Mouse (Mus musculus): ENCODE results near the gene Grik4.

Grik4 gene

DNA sequence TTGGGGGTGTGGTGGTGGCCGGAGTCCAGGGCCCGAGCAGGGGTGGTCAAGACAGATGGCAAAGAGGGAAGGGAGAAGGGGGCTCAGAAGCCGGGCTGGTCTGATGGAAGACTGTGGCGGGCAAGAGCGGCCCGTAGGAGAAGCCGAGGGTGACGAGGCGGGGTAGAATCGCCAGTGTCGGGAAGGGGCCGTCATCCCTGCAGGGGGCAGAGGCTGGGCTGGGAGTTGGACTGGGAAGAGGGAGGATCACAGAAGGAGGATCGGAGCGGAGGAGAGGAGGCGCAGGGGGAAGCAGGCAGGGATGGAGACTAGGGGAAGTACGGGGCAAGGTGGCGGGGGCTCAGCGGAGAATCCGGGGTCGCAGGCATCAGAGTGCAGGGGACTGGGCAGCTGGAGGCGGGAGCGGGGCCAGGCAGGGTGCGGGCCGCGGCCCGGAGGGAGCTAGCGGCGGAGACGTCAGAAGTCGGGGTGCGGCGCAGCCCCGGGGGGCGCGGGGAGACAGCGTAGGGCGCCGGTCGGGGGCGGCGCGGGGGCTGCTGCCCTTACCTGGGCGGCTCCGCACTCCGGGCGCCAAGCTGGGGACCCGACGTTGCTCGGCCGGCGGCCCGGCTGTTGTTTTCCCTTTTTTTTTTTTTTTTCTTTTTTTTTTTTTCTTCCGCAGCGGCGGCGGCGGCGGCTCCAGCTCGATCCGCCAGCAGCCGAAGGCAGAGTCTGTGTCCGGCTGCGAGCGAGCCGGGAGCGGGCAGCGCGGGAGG, at the start of gene Grik4:
Gene Grik4 (minus strand): TSS at position 713 of the 755 bp plus-strand sequence.
- DNase-seq (ENCODE audit: low read depth, low spot score): no peak

DNA sequence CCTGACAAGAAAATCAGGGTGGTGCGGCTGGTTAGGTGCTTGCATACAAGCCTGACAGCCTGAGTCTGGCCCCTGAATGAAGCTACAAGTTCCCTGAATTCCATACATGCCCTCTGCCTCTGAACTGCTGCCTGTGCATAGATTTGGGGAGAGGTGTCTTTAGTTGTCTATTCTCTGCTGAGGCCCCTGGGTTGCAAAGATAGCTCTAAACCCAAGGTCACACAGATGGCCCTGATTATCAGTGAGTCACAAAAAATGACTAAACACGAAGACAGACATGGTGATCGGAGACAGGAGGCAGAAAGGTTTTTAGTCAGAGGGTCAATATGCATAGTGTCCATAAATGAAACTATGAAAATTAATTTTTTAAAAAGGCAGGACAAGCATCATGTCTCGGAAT, 49.4 kb upstream of the Grik4 start:
- DNase-seq (ENCODE audit: low read depth, low spot score): no peak

DNA sequence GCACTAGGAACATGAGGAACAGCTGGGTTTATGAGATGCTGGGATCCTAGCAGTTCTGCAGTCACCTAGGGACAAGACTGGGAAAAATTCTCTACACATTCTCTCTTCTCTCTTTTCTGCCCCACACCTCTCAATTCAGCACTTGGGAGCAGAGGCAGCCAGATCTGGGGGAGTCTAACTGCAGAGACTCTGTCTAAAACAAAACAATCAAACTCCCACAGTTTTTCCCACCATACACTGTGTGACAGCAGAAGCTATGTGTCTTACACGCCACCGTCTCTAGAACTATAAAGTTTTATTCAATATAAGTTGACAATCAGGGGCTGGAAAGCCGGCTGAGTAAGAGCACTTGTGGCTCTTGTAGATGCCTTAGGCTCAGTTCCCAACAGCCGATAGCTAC, 43.7 kb upstream of the Grik4 start:
- peak; percentile 62 for DNase-seq (ENCODE audit: low read depth, low spot score)

DNA sequence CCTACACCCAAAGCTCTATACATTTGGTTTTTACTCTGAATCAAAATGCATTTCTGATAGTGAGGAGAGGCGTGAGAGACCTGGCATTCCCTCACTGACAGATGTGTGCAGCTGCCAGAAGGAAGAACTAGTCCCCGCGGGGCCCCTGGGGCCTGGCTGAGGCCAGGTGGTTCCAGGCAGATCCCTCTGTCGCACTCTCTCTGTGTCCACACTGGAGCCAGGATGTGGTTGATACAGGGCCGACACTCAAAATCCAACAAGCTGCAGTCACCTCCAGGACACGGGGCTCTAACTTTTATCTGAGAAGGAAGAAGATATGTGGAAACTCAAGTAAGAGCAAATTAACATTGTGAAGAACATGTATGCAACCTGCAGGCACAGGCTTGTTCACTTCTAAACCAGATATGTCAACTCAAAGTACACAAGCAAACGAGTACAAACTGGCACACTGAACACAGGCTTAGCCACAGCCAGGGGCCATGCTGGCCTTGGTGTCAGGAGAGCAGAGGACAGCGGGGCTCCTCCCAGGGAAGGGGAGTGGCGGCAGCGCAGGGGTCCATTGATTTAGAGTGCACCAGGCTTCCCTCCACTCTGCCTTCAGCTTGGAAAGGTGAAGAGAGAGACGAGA, 24.7 kb upstream of the Grik4 start:
- no peak for DNase-seq (ENCODE audit: low read depth, low spot score)

DNA sequence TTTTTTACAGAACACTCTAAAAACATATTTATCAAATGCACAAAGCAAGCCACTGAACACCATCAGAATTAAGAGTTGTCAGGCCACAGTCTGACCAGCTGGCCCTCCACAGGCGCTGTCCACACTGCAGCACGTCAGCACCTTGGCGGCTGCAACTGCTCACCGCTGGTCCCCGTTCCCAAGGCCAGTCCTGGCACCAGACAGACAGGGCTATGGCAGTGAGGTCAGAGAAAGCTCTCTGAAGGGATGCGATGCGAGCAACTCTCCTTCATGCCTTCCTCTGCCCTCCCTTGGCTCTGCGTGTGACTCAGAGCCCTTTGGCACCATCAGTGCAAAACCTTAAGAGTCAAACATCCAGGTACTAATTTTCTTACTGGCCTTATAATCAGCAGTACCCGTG, 23.4 kb upstream of the Grik4 start:
- DNase-seq (ENCODE audit: low read depth, low spot score): no peak

DNA sequence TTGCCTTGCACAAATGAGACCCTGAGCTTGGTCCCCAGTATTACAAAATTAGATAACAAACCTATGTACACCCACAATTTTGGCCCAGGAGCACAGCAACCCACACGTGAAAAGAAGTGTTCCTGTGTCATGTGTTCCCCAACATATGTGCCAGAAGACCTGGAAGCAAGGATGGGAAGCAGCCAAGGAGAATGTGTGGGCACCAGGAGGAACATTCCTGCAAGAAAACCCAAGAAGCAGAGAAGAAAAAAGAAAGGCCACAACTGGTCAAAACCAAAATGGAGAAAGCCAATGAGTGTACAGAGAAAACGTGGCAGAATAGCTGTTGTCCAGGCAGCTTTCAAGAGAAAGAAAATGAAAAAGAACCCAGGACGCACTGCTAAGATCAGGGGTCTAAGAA, 20.5 kb upstream of the Grik4 start:
- peak; percentile 41 for DNase-seq (ENCODE audit: low read depth, low spot score)

DNA sequence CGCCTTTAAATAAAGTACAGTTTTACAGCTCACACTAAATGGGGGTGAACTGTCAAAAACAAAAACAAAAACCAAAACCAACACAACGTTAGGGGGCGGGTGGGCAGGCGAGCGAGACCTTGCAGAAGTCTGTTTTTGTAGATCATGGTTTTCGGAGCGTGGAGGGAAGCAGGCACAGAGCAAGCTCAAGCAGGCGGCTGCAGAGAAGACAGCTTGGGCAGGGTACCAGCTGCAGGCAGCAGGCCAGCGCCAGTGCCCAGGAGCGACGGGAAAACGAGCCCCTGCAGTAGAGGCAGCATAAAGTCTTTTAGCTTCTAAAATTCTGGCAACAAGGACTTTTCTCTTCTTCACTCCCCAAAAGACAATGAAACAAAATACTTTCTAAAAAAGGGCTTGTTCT, 20.1 kb upstream of the Grik4 start:
- peak; percentile 51 for DNase-seq (ENCODE audit: low read depth, low spot score)

DNA sequence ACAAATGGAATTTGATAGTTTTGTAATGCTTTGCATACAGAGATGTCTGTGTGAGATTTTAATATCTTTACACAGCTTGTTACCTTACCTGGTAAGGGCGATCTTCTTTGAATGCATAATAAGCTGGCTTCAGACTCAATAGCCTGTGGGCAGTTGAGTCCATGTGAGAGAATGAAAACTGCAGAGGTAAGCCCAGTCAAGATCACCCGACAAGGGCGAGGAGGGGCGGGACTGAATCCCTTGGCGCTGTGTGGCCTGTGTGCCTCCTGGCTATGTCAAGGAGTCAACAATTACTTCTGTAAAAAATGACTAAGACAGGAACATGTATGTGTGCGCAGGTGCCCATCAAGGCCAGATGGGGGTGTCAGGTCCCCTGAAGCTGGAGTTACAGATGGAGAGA, 18.2 kb upstream of the Grik4 start:
- DNase-seq (ENCODE audit: low read depth, low spot score): no peak

DNA sequence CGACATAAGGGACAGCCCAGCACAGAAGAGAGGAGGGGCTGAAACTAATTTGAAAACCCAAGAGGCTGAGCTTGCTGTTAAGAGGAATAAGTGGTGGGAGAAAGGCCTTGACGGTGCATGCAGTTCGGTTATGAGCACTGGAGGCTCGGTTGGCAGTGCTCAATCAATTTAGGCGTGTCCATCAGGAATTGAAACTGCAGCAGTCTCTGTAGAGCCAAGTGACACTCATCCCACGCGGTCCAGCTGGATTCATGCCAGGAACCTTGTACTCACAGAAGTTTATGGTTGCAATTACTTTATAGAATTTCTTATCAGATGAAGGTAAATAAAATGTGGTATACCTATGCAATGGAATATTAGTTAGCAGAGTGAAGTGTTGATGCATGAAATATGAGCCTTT, 14.1 kb upstream of the Grik4 start:
- no peak for DNase-seq (ENCODE audit: low read depth, low spot score)

DNA sequence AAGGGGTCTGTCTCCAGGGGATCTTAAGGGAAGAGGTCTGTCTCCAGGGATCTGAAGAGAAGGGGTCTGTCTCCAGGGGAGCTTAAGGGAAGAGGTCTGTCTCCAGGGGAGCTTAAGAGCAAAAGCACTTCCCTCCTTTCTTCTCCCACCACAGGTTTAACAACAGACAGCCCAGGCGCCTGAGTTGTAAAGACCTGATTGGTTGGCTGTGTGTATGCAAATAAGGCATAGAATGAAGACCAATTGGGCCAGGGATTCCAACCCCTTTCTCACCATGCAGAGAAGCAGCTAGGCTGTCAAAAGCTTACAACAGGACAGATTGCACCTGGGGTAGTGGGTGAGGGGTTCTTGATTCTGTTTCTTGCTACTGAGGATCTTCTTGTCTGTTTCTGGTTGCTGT, 4.1 kb upstream of the Grik4 start:
- no peak for DNase-seq (ENCODE audit: low read depth, low spot score)

DNA sequence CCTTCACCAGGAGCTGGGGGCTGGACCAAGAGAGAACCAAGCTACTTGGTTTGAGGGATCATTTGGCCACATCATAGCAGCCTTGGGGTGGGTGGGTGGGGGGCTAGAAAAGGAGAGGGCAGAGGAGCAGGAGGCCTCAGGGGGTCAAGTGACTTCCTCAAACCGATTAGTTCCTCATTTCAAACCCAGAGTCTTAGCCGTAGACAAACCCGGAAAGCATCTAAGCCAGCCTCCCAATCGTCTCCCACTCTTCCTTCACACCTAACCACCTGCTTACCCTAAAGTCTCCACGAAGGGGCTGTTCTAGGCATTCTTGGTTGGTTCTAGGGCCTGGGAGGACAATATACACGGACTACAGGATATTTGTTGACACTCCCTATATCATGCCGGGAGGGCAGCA, 881 bp upstream of the Grik4 start:
- DNase-seq (ENCODE audit: low read depth, low spot score): no peak

DNA sequence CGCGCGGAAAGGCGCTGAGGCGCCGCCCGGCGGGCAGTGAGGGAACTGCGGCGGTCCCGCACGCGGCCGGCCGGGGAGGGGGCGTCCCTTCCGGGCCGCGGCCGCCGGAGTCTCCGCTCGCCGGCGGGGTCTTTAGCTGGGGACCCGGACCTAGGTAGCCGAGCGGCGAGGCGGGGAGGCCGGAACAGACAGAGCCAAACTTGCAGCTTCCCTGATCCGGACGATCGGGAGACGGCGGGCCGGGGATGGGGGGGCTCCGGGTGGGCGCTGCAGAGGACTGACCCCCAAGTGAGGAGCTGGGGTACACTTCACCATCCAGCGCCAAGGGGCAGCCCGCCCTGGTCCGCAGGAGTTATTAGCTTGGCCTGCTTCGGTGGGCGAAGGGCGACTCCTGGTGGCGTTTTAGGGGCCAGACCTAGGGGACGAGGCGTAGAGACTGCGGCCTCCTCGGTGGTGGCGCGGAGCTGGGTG, 278 bp upstream of the Grik4 start:
- DNase-seq (ENCODE audit: low read depth, low spot score): peak; percentile 46

DNA sequence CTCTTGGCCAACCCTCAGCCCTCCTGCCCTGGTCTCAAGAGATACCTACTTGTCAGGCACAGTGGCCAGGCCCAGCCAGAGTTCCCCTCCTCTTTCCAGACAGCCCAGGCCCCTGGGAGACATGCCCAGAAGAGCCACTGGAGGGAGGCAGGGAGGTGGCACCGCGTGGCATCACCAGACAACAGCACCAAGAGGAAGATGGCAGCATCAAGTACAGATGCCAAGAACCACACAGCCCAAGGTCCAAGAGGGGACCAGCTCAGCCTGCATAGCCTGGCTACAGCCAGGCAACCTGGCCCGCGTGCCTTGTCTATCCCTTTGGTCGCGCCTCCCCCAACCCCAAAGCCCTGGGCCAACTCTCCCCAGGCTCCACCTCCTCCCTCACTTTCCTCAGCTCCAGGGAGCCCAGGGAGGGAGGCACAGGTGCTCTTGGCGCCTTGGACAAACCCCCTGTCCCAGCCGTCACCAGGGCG, 1.2 kb downstream of the Grik4 start:
- no peak for DNase-seq (ENCODE audit: low read depth, low spot score)

DNA sequence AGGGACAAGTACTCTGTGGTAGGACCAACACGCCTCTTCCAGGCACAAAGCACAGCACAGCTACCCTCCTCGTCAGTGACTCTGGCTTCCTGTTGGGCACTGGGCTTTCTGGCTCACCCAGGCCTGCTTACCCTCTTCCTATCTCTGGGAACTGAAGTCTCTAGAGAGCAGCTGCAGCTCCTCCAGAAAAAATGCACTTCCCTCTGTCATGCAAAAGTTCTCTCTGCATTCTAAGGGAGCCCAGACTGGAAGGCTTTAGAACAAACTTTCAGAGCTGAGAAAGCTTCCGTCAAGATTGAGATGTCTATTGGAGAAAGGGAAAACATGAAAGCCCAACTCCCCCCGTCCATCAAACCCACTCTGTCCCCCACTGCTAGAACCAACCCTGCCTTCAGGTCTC, 2.1 kb downstream of the Grik4 start:
- DNase-seq (ENCODE audit: low read depth, low spot score): no peak

DNA sequence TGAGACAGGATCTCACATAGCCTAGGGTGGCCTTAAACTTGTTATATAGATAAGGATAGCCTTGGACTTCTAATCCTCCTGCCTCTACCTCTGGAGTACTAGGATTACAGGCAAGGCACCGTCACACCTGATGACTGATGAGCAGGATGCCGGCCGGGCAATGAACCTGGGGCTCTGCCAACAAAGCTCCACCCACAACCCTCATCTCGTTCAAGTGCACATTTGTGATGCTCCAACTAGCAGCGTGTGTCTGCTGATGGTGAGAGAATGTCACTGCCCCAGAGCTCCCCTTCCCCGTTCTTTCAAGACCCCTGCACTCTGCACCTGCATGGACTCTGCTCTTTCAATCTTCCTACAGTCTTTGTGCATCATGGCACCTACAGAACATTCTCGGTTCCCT, 12.1 kb downstream of the Grik4 start:
- no peak for DNase-seq (ENCODE audit: low read depth, low spot score)

DNA sequence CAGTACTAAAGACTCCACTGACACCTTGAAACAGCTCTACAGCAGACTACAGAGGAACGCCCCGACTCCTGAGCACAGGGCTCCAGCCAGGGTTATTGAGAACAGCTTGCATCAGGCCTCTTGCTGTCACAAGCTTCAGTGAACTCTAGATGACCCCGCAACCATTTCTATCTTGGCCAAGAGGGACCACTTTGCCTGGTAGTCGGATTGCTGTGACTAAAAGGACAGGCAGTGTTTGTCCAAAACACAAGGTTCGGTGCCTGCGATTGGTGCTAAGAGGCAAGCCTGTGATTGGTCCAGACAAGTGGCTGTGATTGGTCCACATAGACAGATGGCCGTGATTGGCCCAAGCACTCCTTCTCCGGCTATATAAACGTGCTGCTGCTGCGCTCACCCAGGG, 16.8 kb downstream of the Grik4 start:
- DNase-seq (ENCODE audit: low read depth, low spot score): no peak

DNA sequence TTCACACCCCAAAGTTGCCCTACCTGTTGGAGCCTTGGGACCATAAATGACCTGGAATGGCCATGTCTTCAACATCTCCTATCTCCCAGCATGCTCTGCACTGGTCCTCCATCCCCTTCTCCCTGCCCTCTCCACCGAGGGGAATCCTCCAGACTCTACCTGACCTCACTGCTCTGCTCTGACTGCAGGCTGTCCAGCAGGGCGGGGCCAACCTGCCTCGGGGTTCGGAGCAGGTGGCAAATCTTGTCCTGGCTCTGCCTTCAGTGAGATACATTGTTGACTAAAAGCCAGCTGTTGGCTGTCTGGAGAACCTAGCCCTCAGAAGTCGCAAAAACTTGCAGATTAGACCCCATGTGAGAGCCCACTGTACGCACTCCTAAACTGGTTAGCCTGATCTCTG, 17.7 kb downstream of the Grik4 start:
- no peak for DNase-seq (ENCODE audit: low read depth, low spot score)

DNA sequence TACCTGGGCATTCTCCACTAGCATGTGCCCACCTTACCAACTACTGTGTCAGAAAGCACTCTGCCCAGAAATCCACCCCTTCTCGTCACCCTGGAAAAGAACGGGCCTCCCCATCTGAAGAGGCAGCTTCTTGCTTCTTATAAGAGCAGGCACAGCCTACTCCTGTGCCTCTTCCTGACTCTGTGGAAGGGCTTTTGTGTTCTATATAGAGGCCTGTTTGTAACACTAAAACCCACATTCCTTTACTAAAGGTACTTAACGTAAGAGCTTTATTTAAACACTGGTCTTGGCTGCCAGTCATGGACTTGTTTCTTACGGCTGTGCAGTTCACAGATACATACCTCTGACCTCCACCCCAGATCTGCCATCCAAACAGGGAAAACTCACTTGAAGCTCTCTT, 22.5 kb downstream of the Grik4 start:
- DNase-seq (ENCODE audit: low read depth, low spot score): no peak

DNA sequence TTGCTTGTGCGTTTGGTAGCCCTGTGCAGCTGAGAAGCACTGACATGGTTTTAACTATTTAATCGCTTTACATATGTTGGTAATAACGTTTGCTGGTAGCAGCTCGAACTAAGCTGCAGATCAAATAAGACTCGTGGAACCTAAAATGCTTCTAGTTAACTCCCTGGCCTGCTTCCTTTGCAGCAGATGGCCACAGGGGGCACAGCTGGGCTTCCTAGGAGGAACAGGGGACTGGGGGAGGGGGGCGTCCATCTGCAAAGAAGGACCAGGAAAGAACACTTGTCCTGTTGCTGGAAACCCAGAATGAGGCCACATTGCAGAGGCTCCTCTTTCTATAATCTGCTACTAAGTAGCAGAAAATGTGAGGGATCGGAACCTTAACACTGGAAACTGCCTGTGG, 24.1 kb downstream of the Grik4 start:
- DNase-seq (ENCODE audit: low read depth, low spot score): no peak

DNA sequence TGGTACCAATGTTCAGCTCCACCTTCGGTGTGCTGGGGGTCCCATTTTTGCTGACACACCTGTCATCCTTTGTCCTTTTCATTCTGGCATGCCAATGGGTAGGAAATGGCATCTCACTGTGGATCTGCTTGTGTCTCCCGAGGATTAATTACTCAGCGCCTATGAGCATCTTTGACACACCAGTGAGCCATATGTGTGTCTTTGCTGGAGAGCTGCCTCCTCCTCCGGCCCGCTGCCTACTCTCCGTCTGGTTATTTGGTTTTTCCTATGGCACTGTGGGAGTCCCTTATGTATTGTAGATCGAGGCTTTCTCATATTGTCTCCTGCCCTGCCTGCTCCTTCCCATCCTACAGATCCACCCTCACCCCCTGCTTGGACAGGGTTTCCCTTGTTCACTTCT, 26.4 kb downstream of the Grik4 start:
- DNase-seq (ENCODE audit: low read depth, low spot score): peak; percentile 76

DNA sequence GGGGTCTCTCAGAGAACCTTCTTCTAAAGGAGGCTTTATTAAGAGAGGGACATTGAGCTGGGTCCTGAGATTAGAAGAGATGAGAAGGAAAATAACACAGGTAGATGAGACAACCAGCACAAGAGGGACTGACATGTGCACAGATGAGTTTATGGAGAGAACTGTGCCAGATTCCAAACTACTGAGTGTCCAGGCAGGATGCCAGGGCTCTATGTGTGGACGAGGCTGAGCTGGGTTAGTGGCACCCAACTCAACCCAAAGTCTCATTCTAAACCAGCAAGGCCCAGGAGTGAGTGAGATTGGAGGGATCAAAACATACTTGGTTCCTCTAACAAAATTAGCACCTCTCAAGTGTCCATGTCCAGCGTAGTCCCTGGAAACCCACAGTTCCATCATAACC, 31.1 kb downstream of the Grik4 start:
- no peak for DNase-seq (ENCODE audit: low read depth, low spot score)

DNA sequence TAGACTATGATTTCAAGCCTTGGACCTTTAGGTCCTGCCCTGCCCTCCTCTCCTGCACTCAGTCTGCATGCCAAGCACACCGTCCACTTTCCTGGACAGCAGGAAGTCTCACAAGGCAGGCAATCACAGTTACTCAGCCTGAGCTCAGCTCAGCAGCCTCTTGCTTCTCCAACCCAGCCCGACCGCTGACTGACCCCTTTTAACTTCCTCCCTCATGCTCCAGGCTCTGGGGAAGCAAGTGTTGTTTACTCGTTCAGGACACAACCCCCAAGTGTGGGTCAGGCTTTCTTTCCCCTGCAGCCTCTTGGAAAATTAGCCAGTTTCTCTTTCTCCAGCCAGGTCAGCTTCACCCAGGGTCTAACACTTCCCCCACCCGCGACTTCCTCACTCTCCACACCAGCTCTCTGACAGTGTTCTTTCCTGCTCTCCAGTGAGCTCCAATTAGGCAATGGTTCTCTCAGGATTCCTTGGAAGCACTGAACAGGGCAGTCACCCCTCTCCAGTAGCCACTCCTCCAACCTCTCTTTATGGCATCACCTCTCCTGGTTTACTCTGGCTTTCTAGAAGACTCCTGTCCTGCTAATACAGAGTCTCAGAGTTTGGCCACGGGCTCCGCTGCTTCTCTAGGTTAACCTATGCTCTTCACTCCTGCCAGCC, 35.5 kb downstream of the Grik4 start:
- DNase-seq (ENCODE audit: low read depth, low spot score): no peak

DNA sequence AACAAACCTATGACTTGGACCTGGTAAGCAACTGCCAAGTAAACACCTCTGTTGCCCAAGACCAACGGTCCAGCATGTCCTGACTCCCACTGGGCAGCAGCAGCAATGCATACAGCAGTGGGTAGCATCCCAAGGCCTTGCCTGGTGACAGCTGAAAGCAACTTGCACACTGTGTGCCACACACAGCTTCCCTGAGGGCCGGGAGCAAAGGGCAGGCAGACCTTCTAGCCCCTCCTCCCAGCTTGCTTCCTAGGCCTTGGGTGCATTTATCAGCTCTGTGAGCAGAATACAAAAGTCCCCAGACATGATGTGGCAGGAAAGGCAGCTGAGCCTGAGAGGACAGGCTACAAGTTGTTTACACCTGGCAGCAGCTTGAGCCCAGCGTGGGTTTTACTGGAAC, 37.3 kb downstream of the Grik4 start:
- DNase-seq (ENCODE audit: low read depth, low spot score): no peak

All from telencephalon, adult 2 months (tissue).